Comparison of ENCODE assay signal across 18 mouse cellular contexts in genomic region chr6:15501063-15501462, GRCm38 (mm10).
A peak's percentile ranks its signal among the peaks of the same experiment; 100 is the strongest.
DNase-seq lines count a peak whose midpoint lies in the region; ATAC-seq and TF ChIP-seq lines count a peak whose summit lies in the region.
"Had no signal": no experiment of that assay in that cellular context is flagged by ENCODE, and none has a peak within 500 bp of the region (broad histone marks: within the 10 kb centered on the region; RNA-seq: fewer than 3 reads in every experiment).

No protein-coding gene starts in this region.

- no peaks in the 10 kb centered on the region for H3K36me3 ChIP-seq in lung, embryonic 15.5 days
- H3K36me3 ChIP-seq in midbrain, embryonic 14.5 days (ENCODE audit: control insufficient read depth, insufficient read depth, low read length) = no peaks in the 10 kb centered on the region
- H3K36me3 ChIP-seq in midbrain, embryonic 10.5 days = no peaks in the 10 kb centered on the region
- H3K36me3 ChIP-seq in midbrain, embryonic 16.5 days (ENCODE audit: control insufficient read depth, insufficient read depth, low read length) = no peaks in the 10 kb centered on the region
- H3K36me3 ChIP-seq: embryonic facial prominence, embryonic 10.5 days; forebrain, embryonic 15.5 days; heart, embryonic 10.5 days; hindbrain, embryonic 12.5 days had no signal

- H3K4me2 ChIP-seq in lung, embryonic 15.5 days = no peak overlapping the region
- no peak overlapping the region for H3K4me2 ChIP-seq in midbrain, embryonic 14.5 days (ENCODE audit: low read length)
- H3K4me2 ChIP-seq in midbrain, embryonic 16.5 days (ENCODE audit: low read length) = no peak overlapping the region
- H3K4me2 ChIP-seq: forebrain, embryonic 15.5 days; hindbrain, embryonic 12.5 days had no signal

- TF ChIP-seq POLR2A in lung, adult 2 months (IDR thresholded peaks at IDR 0.05; ENCODE audit: borderline replicate concordance, extremely low read depth, low read depth, low read length) = no peak

- no peak overlapping the region for H3K4me3 ChIP-seq in lung, embryonic 15.5 days
- no peak overlapping the region for H3K4me3 ChIP-seq in lung, adult 2 months (replicated peaks; ENCODE audit: extremely low read depth, low read depth, low read length)
- no peak overlapping the region for H3K4me3 ChIP-seq in midbrain, embryonic 14.5 days (replicated peaks; ENCODE audit: low read depth, low read length)
- H3K4me3 ChIP-seq in midbrain, embryonic 10.5 days = no peak overlapping the region
- H3K4me3 ChIP-seq in midbrain, embryonic 16.5 days (ENCODE audit: low read depth, low read length) = no peak overlapping the region
- H3K4me3 ChIP-seq: embryonic facial prominence, embryonic 10.5 days; forebrain, embryonic 15.5 days; heart, embryonic 10.5 days; hindbrain, embryonic 12.5 days had no signal

- ATAC-seq in lung, embryonic 15.5 days (ENCODE audit: borderline replicate concordance, extremely low read depth, low FRiP score, low TSS enrichment) = peak; percentile 42; the same call in 1 of the 2 replicates
- ATAC-seq in midbrain, embryonic 14.5 days (ENCODE audit: low FRiP score, low TSS enrichment) = peak; percentile 46; the same call in 1 of the 2 replicates
- ATAC-seq in midbrain, embryonic 16.5 days = peak; percentile 85
- ATAC-seq: forebrain, embryonic 15.5 days had no signal

- 38% methylated on average over 4 of the region's 4 CpGs for WGBS in lung, embryonic 15.5 days
- 55% methylated on average over 4 of the region's 4 CpGs for WGBS in lung, adult 2 months
- 63% methylated on average over 4 of the region's 4 CpGs for WGBS in midbrain, embryonic 14.5 days
- WGBS in midbrain, embryonic 10.5 days = 81% methylated on average over 4 of the region's 4 CpGs
- 50% methylated on average over 4 of the region's 4 CpGs for WGBS in midbrain, embryonic 16.5 days

- no peaks in the 10 kb centered on the region for H3K27me3 ChIP-seq in lung, embryonic 15.5 days
- H3K27me3 ChIP-seq in midbrain, embryonic 14.5 days (ENCODE audit: control insufficient read depth, insufficient read depth, low read length) = no peaks in the 10 kb centered on the region
- no peaks in the 10 kb centered on the region for H3K27me3 ChIP-seq in midbrain, embryonic 10.5 days (ENCODE audit: low read depth, poor library complexity, severe bottlenecking)
- no peaks in the 10 kb centered on the region for H3K27me3 ChIP-seq in midbrain, embryonic 16.5 days (ENCODE audit: control insufficient read depth, insufficient read depth, low read depth, low read length)
- H3K27me3 ChIP-seq: forebrain, embryonic 15.5 days; hindbrain, embryonic 12.5 days had no signal

- TF ChIP-seq CTCF in lung, adult 2 months (IDR thresholded peaks at IDR 0.05; ENCODE audit: insufficient read depth, low read length) = no peak

- no peaks in the 10 kb centered on the region for H3K9me3 ChIP-seq in lung, embryonic 15.5 days
- H3K9me3 ChIP-seq in midbrain, embryonic 14.5 days (ENCODE audit: control insufficient read depth, low read length) = no peaks in the 10 kb centered on the region
- no peaks in the 10 kb centered on the region for H3K9me3 ChIP-seq in midbrain, embryonic 10.5 days (replicated peaks)
- no peaks in the 10 kb centered on the region for H3K9me3 ChIP-seq in midbrain, embryonic 16.5 days (replicated peaks; ENCODE audit: control insufficient read depth, low read length, poor library complexity, severe bottlenecking)
- H3K9me3 ChIP-seq: embryonic facial prominence, embryonic 10.5 days; forebrain, embryonic 15.5 days; heart, embryonic 10.5 days; hindbrain, embryonic 12.5 days had no signal

- no peak overlapping the region for H3K27ac ChIP-seq in lung, embryonic 15.5 days
- H3K27ac ChIP-seq in midbrain, embryonic 14.5 days (replicated peaks; ENCODE audit: low read depth, low read length) = no peak overlapping the region
- H3K27ac ChIP-seq in midbrain, embryonic 10.5 days (replicated peaks) = no peak overlapping the region
- H3K27ac ChIP-seq in midbrain, embryonic 16.5 days (ENCODE audit: low read length) = no peak overlapping the region
- H3K27ac ChIP-seq: embryonic facial prominence, embryonic 10.5 days; forebrain, embryonic 15.5 days; heart, embryonic 10.5 days; hindbrain, embryonic 12.5 days had no signal

- DNase-seq in lung, adult 2 months = no peak
- DNase-seq in midbrain, embryonic 14.5 days = peak; percentile 54
- DNase-seq in midbrain, embryonic 10.5 days (ENCODE audit: low spot score) = no peak
- no peak for DNase-seq in right cerebral cortex, postnatal 14 days
- DNase-seq: adrenal gland, adult 2 months; adrenal gland, postnatal 25 days; cerebellum, adult 2 months; cerebellum, postnatal 10 days; gastrocnemius, postnatal 10 days; heart, adult 18-20 months; heart, postnatal 10 days; heart, postnatal 4 days had no signal

- 0 out of 2 replicates have a peak, but pooled peaks cover 3% of the 10 kb centered on the region for H3K4me1 ChIP-seq in lung, embryonic 15.5 days
- no peaks in the 10 kb centered on the region for H3K4me1 ChIP-seq in lung, adult 2 months (ENCODE audit: control insufficient read depth, insufficient read depth, low read length)
- H3K4me1 ChIP-seq in midbrain, embryonic 14.5 days (ENCODE audit: control insufficient read depth, insufficient read depth, low read length) = 0 out of 2 replicates have a peak, but pooled peaks cover 6% of the 10 kb centered on the region
- no peaks in the 10 kb centered on the region for H3K4me1 ChIP-seq in midbrain, embryonic 10.5 days
- 0 out of 2 replicates have a peak, but pooled peaks cover 2% of the 10 kb centered on the region for H3K4me1 ChIP-seq in midbrain, embryonic 16.5 days (ENCODE audit: control insufficient read depth, insufficient read depth, low read length)
- H3K4me1 ChIP-seq: embryonic facial prominence, embryonic 10.5 days; forebrain, embryonic 15.5 days; heart, embryonic 10.5 days; hindbrain, embryonic 12.5 days had no signal

- H3K9ac ChIP-seq in lung, embryonic 15.5 days = no peak overlapping the region
- no peak overlapping the region for H3K9ac ChIP-seq in midbrain, embryonic 14.5 days (replicated peaks; ENCODE audit: low read length)
- no peak overlapping the region for H3K9ac ChIP-seq in midbrain, embryonic 16.5 days (ENCODE audit: low read depth, low read length)
- H3K9ac ChIP-seq: forebrain, embryonic 15.5 days; hindbrain, embryonic 12.5 days had no signal
